Mouse (Mus musculus): ENCODE data around the gene Mief1. TPM values are rescaled to one million over a fixed set of nuclear protein-coding genes. Genes with fewer than 3 reads are reported as not detected.

The Mief1 gene
- polyA plus RNA-seq, 1 experiment from 2014 or later, result 34.5 TPM

DNA sequence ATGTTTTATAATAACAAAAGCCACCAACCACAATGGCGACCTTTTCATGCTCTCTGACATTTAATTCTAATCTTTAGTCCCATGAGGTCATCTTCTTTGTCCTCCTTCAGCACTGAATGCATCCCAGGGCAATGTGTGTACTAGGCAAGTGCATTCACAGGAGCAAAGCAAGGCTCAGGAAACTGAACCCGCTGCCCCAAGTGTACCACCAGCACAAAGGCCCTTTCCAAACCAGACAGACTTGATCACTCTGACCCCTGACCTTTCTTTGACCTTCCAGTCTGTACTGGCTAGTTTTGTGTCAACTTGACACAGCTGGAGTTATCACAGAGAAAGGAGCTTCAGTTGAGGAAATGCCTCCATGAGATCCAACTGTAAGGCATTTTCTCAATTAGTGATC is 1.5 kb upstream of the Mief1 start:
- H3K27ac ChIP-seq (replicated peaks), result no peak overlapping the region
- no peak for ATAC-seq (ENCODE audit: low FRiP score)
- no peak overlapping the region for H3K4me2 ChIP-seq
- H3K4me3 ChIP-seq (replicated peaks), result no peak overlapping the region
- H3K36me3 ChIP-seq, result peaks cover 17% of the 10 kb centered on the region
- peaks cover 33% of the 10 kb centered on the region for H3K4me1 ChIP-seq
- H3K27me3 ChIP-seq (replicated peaks), result no peaks in the 10 kb centered on the region
- no peak overlapping the region for H3K9ac ChIP-seq (replicated peaks)
- no peaks in the 10 kb centered on the region for H3K9me3 ChIP-seq (replicated peaks)
- 37% methylated on average over 2 of the region's 2 CpGs for WGBS

DNA sequence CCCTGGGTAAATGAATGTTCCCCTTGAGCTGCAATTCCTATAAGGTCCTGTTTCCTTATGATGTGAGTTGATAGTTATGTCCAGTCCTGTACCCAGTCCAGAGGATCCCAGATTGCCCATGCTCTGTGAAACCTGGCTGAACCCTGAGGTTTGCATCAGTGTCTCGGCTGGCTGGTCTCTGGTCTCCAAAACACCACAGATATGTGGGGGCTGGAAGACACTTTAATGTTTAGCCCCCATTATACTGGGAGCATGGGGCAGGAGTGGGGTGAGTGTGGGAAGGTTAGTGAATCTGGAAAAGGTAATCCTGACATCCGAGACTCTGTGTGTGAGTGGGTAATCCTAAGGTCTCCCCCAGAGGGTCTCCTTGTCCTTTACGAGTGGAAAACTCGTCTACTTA is 765 bp upstream of the Mief1 start:
- peak overlapping the region; percentile 26; the same call in 1 of the 2 replicates for H3K9ac ChIP-seq (replicated peaks)
- peak; percentile 6; the same call in 1 of the 2 replicates for ATAC-seq (ENCODE audit: low FRiP score)
- 54% methylated on average over 4 of the region's 4 CpGs for WGBS

DNA sequence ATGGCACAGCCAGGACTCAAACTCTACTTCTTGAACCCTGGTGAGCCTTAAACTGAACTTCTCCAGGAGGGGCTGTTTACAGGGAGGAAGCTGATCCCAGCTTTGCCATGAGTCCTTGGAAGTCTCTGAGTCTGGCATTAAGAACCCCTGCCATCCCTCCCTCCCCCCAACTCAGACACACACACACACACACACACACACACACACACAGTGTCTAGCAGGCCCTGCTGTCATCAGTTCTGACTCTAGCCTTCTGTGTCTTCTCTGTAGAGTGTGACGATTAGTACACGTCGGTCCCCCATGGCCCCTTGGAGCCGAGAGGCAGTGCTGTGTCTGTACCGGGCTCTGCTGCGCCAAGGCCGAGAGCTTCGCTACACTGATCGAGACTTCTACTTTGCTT is 1.7 kb downstream of the Mief1 start, which contains the start of gene AC140267.1:
AC140267.1 (plus strand) TSS at position 301 of the 400 bp plus-strand sequence.
- H3K4me3 ChIP-seq (replicated peaks), result peak within 1 kb of the TSS; percentile 94
- 97% methylated on average over 9 of the region's 9 CpGs for WGBS
- no peak for ATAC-seq (ENCODE audit: low FRiP score)
- H3K4me1 ChIP-seq, result peaks cover 30% of the 10 kb centered on the region
- H3K9me3 ChIP-seq (replicated peaks), result no peaks in the 10 kb centered on the region
- H3K27me3 ChIP-seq (replicated peaks), result no peaks in the 10 kb centered on the region
- peak within 1 kb of the TSS; percentile 67 for H3K4me2 ChIP-seq
- H3K27ac ChIP-seq (replicated peaks), result no peak within 1 kb of the TSS
- peak within 1 kb of the TSS; percentile 86 for H3K9ac ChIP-seq (replicated peaks)
- peaks cover 39% of the 10 kb centered on the region for H3K36me3 ChIP-seq

More for the DNA sequence above, 765 bp upstream of the Mief1 start:
- Histone ChIP-seq H3K27ac (replicated peaks) (peak overlapping the region; percentile 88), H3K9me3 (replicated peaks) (no peaks in the 10 kb centered on the region), H3K36me3 (peaks cover 22% of the 10 kb centered on the region), H3K27me3 (replicated peaks) (no peaks in the 10 kb centered on the region), H3K4me1 (peaks cover 33% of the 10 kb centered on the region), H3K4me2 (peak overlapping the region; percentile 67), H3K4me3 (replicated peaks) (no peak overlapping the region)

DNA sequence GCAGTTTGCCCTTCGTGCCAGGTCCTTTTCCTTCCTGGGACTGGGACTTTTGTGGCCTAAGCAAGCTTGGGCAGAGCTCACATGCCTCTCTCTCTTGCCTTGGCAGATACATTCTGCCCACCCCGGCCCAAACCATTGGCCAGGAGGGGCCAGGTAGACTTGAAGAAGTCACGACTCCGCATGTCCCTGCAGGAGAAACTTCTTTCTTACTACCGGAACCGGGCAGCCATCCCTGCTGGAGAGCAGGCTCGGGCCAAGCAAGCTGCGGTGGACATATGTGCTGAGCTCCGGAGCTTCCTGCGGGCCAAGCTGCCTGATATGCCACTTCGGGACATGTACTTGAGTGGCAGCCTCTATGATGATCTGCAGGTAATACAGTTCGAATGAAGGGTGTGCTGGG is 14.3 kb downstream of the Mief1 start:
- 95% methylated on average over 12 of the region's 12 CpGs for WGBS
- Histone ChIP-seq H3K4me3 (replicated peaks) (no peak overlapping the region), H3K27me3 (replicated peaks) (no peaks in the 10 kb centered on the region), H3K4me2 (no peak overlapping the region), H3K9me3 (replicated peaks) (no peaks in the 10 kb centered on the region), H3K9ac (replicated peaks) (no peak overlapping the region), H3K27ac (replicated peaks) (no peak overlapping the region), H3K36me3 (peaks cover 76% of the 10 kb centered on the region), H3K4me1 (no peaks in the 10 kb centered on the region)
- ATAC-seq (ENCODE audit: low FRiP score), result no peak

DNA sequence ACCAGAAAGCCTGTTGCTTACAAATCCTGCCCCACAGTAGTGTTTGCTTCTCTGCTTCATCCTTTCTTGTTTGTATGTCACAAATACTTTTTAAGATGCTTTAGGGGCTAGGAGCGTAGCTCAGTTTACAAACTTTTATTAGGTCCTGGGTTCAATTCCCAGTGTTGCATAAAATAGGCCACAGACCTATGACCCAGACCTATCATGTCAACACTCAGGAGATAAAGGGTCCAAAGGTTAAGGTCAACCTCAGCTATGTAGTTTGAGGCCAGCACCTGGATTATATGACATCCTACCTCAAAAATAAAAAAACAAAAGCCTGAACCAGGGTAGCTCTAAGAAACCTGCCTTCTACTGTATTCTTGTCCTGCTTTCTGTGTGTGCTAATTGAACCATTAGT is 14.8 kb downstream of the Mief1 start:
- H3K36me3 ChIP-seq, result peaks cover 71% of the 10 kb centered on the region
- ATAC-seq (ENCODE audit: low FRiP score), result no peak
- 100% methylated on average over 1 of the region's 1 CpGs for WGBS

DNA sequence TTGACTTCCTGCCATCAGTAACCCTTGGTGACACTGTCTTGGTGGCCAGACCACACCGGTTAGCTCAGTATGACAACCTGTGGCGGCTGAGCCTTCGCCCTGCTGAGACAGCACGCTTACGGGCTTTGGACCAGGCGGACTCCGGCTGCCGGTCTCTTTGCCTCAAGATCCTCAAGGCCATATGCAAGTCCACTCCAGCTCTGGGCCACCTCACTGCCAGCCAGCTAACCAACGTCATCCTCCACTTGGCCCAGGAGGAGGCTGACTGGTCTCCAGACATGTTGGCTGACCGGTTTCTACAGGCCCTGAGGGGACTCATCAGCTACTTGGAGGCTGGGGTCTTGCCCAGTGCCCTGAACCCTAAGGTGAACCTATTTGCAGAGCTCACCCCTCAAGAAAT is 15.9 kb downstream of the Mief1 start:
- H3K27me3 ChIP-seq (replicated peaks), result no peaks in the 10 kb centered on the region
- no peak for ATAC-seq (ENCODE audit: low FRiP score)
- H3K9ac ChIP-seq (replicated peaks), result no peak overlapping the region
- WGBS, result 96% methylated on average over 10 of the region's 10 CpGs
- H3K27ac ChIP-seq (replicated peaks), result no peak overlapping the region
- H3K4me2 ChIP-seq, result no peak overlapping the region
- no peaks in the 10 kb centered on the region for H3K9me3 ChIP-seq (replicated peaks)
- peaks cover 65% of the 10 kb centered on the region for H3K36me3 ChIP-seq
- H3K4me1 ChIP-seq, result peaks cover 13% of the 10 kb centered on the region
- H3K4me3 ChIP-seq (replicated peaks), result no peak overlapping the region

More for the DNA sequence above, 14.8 kb downstream of the Mief1 start:
- Histone ChIP-seq H3K4me2 (no peak overlapping the region), H3K9me3 (replicated peaks) (no peaks in the 10 kb centered on the region), H3K4me1 (peaks cover 2% of the 10 kb centered on the region), H3K4me3 (replicated peaks) (no peak overlapping the region), H3K9ac (replicated peaks) (no peak overlapping the region), H3K27ac (replicated peaks) (no peak overlapping the region), H3K27me3 (replicated peaks) (no peaks in the 10 kb centered on the region)

DNA sequence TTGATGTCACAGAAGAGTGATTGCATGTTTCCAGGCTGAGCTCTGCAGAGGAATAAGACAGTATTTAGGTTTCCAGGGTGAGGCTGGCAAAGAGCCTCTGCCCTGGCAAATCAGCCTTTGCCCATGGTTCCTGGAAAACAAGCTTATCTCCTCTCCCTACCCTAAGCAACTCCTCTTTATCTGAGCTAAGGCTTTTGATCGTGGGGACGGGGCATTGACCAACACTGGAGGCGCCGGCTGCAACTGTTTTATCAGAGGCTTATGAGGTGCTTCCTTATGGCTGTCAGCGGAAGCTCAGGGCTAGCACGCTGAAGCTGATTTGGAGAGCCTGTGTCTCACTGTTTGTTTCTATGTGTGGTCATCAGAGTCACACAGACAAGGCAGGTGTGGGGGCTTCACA is 16.8 kb downstream of the Mief1 start:
- ATAC-seq (ENCODE audit: low FRiP score), result no peak
- Histone ChIP-seq H3K4me2 (no peak overlapping the region), H3K27me3 (replicated peaks) (no peaks in the 10 kb centered on the region), H3K9me3 (replicated peaks) (no peaks in the 10 kb centered on the region), H3K9ac (replicated peaks) (no peak overlapping the region), H3K27ac (replicated peaks) (no peak overlapping the region), H3K4me1 (peaks cover 13% of the 10 kb centered on the region), H3K4me3 (replicated peaks) (no peak overlapping the region), H3K36me3 (peaks cover 59% of the 10 kb centered on the region)
- 96% methylated on average over 6 of the region's 6 CpGs for WGBS

DNA sequence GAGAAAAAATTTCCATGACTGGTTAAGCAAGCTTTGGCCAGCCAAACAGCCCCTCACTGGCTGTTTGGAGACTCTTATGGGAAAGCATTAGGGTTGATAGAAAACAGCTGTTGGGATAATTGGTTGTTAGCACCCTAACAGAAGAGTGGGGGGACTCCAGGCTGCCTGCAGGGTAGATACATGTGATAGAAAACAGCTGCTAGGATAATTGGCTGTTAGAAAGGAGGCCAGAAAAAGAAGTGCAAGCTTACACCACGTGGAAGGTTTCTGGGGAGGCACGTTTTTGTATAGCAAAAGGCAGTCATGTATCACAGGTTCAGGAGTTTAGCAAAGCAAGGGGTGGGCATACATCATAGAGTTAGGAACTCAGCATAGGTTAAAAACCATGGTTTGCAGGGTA is 19.7 kb downstream of the Mief1 start:
- no peak for ATAC-seq (ENCODE audit: low FRiP score)

DNA sequence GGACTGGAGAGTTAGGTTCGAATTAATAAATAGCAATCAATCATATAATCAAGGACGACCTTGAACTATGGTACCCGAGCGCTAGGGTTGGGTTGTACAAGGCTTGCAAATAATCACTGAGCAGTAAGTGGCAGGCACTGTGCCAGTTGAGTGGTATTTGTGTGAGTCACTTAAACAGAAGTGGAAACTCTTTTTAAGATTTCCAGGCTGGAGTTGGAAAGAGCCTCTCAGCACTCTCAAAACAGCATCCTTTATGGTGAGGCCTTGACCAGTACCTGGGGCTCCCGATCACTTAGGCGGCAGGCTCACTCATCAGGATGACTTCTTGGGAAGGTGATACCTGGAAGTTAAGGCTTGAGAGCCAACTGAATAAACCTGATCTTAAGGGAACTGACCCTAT is 20.4 kb downstream of the Mief1 start:
- Histone ChIP-seq H3K27ac (replicated peaks) (peak overlapping the region; percentile 100), H3K4me3 (replicated peaks) (peak overlapping the region; percentile 100), H3K27me3 (replicated peaks) (no peaks in the 10 kb centered on the region), H3K9ac (replicated peaks) (peak overlapping the region; percentile 76), H3K4me1 (peaks cover 42% of the 10 kb centered on the region), H3K9me3 (replicated peaks) (no peaks in the 10 kb centered on the region), H3K4me2 (peak overlapping the region; percentile 97), H3K36me3 (peaks cover 46% of the 10 kb centered on the region)
- 43% methylated on average over 6 of the region's 6 CpGs for WGBS
- no peak for ATAC-seq (ENCODE audit: low FRiP score)

More for the DNA sequence above, 19.7 kb downstream of the Mief1 start:
- Histone ChIP-seq H3K27ac (replicated peaks) (peak overlapping the region; percentile 100), H3K4me2 (no peak overlapping the region), H3K4me3 (replicated peaks) (no peak overlapping the region), H3K9ac (replicated peaks) (no peak overlapping the region), H3K36me3 (peaks cover 52% of the 10 kb centered on the region), H3K4me1 (peaks cover 36% of the 10 kb centered on the region), H3K27me3 (replicated peaks) (no peaks in the 10 kb centered on the region), H3K9me3 (replicated peaks) (no peaks in the 10 kb centered on the region)
- 37% methylated on average over 2 of the region's 2 CpGs for WGBS

DNA sequence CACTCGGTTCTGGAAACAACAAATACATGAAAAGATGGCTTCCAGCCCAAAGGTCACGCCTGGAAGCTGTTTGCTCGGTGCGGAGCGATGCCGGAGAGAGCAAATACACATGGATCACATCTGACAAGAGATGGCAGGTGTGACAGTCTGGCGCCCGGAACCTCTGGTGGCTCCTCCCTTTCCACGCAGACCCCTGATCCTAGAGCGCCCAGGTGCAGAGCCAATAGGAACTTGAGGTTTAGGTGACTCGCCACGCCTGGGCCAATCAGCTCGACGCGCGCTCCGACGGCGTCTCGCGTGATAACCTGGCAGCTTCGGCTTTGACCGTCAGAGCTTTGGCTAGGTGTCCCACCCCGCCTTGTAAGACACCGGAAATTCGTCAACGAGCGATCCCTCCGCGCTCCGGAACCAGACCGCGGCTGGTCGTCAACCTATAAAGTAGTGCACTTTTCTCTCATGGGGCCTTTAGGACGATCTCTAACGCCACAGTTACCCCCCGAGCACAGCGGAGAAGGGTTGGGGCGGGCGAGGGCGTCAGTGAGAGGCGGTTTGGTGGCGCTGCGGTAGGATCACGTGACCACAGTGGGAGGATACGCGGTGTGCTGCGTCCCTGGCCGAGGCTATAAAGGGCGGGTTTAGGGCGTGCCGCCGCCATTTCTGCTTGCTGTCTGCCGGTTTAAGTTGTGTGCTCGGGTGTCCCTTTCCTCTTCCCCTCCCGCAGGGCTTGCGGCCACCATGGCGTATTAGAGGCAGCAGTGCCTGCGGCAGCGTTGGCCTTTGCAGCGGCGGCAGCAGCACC is 21.2 kb downstream of the Mief1 start, which contains the start of gene Atf4:
Atf4 (plus strand) TSS at position 338 of the 799 bp plus-strand sequence.
- H3K36me3 ChIP-seq, result peaks cover 44% of the 10 kb centered on the region
- H3K4me3 ChIP-seq (replicated peaks), result peak within 1 kb of the TSS; percentile 100
- WGBS, result under 1% methylated on average over 62 of the region's 62 CpGs
- no peaks in the 10 kb centered on the region for H3K9me3 ChIP-seq (replicated peaks)
- H3K27ac ChIP-seq (replicated peaks), result peak within 1 kb of the TSS; percentile 100
- peak within 1 kb of the TSS; percentile 100 for H3K9ac ChIP-seq (replicated peaks)
- ATAC-seq (ENCODE audit: low FRiP score), result peak; percentile 96
- peaks cover 42% of the 10 kb centered on the region for H3K4me1 ChIP-seq
- H3K4me2 ChIP-seq, result peak within 1 kb of the TSS; percentile 97
- no peaks in the 10 kb centered on the region for H3K27me3 ChIP-seq (replicated peaks)

DNA sequence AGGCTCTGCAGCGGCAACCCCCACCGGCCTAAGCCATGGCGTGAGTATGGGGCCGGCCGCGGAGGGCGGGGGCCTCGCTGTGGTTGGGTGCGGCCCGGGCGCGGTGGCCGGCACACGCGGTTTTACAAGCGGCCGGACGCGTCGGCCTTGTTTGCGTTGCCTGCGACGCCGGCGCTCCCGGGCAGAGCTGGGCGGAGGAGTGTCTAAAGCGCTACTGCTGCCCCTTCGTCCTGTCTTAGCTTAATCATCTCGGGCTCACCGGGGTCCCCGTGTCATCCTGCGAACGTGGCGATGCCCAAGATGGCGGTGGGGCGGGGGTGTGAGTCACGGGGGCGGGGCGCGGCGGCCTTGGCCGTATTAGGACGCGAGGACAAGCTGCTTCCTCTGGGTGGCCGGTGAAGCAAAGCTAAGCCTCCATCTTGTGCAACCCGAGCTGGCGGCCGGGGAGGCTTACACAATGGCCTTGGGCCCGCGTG is 21.9 kb downstream of the Mief1 start:
- under 1% methylated on average over 51 of the region's 51 CpGs for WGBS
- no peaks in the 10 kb centered on the region for H3K9me3 ChIP-seq (replicated peaks)
- peak; percentile 48 for ATAC-seq (ENCODE audit: low FRiP score)
- H3K27me3 ChIP-seq (replicated peaks), result no peaks in the 10 kb centered on the region
- peak overlapping the region; percentile 97 for H3K4me2 ChIP-seq
- peak overlapping the region; percentile 100 for H3K9ac ChIP-seq (replicated peaks)
- H3K4me3 ChIP-seq (replicated peaks), result peak overlapping the region; percentile 100
- H3K4me1 ChIP-seq, result peaks cover 48% of the 10 kb centered on the region
- H3K36me3 ChIP-seq, result peaks cover 42% of the 10 kb centered on the region
- peak overlapping the region; percentile 100 for H3K27ac ChIP-seq (replicated peaks)

DNA sequence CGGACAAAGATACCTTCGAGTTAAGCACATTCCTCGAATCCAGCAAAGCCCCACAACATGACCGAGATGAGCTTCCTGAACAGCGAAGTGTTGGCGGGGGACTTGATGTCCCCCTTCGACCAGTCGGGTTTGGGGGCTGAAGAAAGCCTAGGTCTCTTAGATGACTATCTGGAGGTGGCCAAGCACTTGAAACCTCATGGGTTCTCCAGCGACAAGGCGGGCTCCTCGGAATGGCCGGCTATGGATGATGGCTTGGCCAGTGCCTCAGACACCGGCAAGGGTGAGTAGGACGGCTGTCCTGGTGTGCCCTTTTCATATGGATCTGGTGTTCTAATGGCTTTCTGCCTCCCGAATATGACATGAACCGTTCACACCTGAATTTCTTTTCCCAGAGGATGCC is 22.4 kb downstream of the Mief1 start:
- 9% methylated on average over 16 of the region's 16 CpGs for WGBS
- Histone ChIP-seq H3K4me3 (replicated peaks) (peak overlapping the region; percentile 100), H3K36me3 (peaks cover 42% of the 10 kb centered on the region)

More for the DNA sequence above, 22.4 kb downstream of the Mief1 start:
- Histone ChIP-seq H3K9me3 (replicated peaks) (no peaks in the 10 kb centered on the region), H3K27ac (replicated peaks) (peak overlapping the region; percentile 100), H3K4me2 (peak overlapping the region; percentile 97), H3K9ac (replicated peaks) (peak overlapping the region; percentile 100), H3K4me1 (peaks cover 50% of the 10 kb centered on the region), H3K27me3 (replicated peaks) (no peaks in the 10 kb centered on the region)
- no peak for ATAC-seq (ENCODE audit: low FRiP score)

All from neural tube, embryonic 15.5 days (tissue).